Mouse (Mus musculus) frontal cortex, postnatal 36 days (tissue): ENCODE measurements at regions not wholly inside any gene's neighbourhood (a gene's known extent, or its start where the extent isn't known, plus 50 kb on each side); places are given as distances from the start of the nearest gene placed in this dataset.

Experiments used
- DNase-seq, 2 experiments: peaks; one replicate each; pipeline ENCODE4 v3.0.0; 2022; ENCODE audit warnings: low spot score in 2 of 2

DNA sequence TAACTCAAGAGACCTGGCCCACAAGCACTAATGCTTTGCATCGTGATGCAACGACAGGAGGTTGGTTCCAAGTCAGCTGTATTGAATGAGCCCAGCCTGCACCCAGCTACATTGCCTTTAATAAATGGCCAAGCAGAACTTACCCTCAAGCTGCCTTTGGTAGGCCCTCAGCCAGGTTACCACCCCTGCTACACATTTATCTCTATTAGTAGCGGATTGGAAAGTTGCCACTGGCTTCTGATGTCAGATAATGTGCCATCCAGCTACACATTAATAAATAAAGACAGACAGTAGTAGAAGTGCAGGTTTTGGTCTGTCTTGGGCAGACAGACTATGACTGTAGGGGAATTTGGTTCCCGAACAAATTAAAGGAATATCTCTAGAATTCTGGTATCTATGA, 82.0 kb upstream of the 4930583I09Rik start:
- DNase-seq = no peak

DNA sequence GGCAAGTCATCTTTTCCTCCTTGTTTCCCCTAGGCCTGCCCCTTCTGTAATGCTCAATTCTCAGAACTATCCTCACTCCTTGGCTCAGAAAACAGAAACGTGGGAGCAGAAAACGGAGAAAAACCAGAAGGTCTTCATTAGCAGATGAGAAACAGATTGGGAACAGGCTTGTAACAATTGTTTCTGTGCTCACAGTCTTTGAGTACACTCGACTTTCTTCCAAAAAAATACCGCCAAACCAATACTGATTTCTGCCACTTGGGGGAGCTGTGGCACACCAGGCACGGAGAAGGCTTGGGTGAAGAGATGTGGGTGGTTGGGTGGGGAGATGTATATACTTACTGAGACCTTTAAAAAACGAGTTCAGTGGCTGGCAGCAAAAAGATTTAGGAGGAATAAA, 80.8 kb upstream of the 4930583I09Rik start:
- no peak for DNase-seq

DNA sequence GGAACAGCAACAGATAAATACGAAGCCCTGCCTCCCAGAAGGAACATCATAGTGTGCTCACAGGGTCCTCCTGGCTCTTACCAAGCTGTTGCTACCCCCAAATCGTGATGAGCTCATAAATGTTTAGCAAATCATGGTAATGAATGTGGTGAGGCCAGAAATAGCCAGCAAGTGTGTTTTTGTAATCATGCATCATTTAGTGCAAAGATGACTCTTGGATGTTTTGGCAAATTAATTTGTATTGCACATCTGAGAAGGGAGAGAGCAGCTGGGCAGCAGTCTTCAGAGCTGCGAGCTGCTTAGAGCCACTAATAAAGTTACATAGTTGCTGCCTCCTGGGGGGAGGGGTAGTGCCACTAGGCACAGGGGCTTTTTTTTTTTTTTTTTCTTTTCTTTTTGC, 79.8 kb upstream of the 4930583I09Rik start:
- DNase-seq = no peak

DNA sequence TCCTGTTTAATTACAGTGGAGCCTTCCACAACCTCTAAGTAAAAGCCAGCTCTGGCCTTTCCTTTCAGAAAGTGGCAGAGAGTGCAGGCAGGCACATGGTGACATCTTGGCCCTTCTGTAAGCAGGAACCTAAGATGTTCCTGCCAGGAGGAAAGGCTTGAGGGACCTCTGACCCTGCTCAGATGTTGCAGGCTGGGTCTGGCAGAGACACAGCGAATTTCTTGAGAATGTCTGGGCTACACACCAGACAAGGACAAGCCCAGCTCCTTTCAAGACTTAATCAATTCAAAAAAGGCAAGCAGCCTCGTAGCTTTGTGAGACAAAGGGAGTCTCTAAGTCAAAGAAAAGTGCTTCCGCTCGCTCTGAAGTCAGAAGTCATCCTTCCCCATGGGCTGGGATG, 79.2 kb upstream of the 4930583I09Rik start:
- no peak for DNase-seq

DNA sequence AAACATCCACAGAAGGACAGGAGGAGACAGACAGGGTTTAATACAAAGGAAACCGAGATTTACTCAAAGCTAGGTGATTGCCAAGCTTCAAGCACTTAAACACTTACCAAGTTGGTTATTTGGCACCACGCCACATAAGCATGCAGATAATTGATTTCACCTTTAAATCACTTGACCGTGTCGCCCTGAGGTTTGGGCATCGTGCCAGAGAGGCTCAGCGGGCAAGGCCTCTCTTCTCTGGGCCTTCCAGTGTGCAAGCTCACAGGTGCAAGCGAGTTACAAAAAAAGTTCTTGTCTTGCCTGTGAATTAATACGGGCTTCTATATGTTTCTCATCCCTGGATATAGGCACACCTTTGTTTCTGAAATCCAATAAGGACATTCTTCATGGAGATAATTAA, 78.4 kb upstream of the 4930583I09Rik start:
- DNase-seq = no peak

DNA sequence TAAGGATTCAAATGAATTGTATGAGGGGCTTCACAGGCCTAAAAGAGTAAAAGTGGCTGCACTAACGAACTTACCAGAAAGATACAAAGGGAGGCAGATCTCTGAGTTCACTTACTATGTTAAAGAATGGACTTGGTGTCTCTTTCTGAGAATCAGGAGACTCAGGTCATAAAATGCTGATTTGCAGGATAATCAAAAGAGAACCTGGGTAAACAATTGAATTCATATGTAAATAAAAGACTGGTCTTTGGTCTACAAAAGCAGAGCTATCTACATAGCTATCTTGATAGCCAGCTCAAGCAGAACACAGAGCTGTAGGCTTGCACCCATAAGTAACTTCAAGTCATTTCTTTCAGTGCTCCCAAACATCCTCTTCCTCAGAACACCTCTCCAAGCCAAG, 72.8 kb upstream of the 4930583I09Rik start:
- no peak for DNase-seq

DNA sequence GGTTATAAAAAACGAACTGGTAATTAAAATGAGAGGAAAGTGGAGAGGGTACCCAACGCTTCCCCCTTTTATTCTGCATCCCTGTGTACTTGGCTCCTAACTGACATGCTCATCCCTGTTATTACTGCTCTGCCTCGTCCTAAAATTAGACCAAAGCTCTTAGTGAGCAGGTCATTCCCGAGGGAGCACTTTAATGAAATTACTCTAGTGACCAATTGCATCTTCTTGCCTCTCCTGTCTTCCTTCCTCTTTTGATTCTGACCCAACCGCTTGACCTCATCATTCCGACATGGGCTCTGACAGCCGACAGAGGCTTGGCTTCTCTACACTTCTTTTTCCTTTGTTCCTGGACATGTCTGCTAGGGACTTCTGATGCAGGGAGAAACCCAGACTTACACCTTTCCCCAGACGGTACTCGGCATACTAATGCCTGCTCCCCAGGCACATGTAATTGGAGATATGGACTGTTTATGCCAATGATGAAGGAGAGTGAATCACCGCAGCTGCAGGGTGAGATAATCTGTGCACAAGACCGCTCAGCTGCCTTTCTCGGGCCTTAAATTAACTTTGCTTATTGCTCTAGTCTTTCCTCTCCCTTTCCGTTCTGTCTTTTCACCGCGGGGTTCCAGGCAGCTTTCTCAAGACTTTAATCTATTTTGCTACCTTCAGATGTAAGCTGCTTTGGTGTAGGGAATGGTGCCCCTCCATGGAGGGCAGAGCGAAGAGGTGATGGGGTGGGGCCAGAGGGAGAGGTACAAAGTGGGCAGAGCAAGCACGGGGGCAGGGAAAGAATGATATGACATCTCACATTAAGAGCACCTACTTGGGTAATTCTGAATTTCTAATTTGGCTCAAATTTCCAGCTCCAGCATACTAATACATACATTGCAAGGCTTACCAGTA, 66.1 kb upstream of the 4930583I09Rik start:
- DNase-seq = no peak

DNA sequence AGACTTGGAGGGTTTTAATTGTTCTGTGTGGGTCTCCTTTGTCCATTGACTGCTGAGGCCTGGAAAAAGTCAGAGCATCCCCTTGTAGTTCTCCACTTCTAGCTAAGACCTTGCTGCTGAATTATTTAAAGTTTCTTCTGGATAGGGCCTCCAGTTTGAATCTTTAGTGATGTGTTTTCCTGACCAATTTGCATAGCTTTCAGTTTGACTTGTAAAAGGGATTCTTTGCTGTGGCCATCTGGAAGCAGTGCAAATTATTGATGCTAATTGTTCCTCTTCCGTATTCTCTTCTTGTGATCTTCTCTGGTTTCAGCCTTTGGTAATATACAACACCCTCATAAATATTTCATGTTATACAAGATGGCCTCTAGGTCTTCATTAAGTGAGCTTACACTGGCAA, 61.6 kb upstream of the 4930583I09Rik start:
- DNase-seq = no peak

DNA sequence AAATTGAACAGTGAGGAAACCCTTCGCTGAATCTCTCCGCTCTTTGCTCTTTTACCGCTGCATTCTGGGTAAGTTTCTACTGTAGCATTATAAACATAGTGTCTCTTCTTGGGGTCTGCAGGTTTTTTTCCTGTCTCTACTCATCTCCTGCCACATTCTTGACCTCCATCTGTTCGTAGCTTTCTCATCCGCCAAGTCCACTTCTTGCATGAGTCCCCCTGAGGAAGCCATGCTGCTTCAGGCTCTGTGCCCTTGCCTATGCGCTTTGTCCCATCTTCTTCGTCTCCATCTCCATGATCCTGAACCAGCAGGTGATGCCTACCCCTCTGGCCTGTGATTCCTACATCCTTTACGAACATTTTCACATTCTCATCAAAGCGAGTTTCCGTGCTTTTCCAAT, 60.0 kb upstream of the 4930583I09Rik start:
- DNase-seq = no peak

DNA sequence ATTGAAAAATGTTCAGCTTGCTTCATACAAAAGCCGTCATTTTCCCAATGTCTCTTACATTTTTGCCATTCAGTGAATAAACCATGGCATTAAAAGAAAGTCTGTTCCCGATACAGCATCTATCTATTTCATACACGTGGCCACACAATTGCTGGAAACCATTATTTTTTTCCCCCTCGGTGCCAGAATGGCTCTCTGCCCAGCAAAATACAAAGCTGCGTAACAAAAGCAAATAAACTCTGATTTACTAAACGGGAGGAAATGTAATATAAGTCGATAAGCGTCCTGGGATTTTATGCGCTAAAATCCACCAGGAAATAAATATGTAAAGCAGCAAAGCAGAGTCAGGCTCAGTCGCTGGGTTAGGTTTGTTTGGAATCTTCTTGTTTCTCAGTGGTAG, 59.6 kb upstream of the 4930583I09Rik start:
- DNase-seq = no peak

DNA sequence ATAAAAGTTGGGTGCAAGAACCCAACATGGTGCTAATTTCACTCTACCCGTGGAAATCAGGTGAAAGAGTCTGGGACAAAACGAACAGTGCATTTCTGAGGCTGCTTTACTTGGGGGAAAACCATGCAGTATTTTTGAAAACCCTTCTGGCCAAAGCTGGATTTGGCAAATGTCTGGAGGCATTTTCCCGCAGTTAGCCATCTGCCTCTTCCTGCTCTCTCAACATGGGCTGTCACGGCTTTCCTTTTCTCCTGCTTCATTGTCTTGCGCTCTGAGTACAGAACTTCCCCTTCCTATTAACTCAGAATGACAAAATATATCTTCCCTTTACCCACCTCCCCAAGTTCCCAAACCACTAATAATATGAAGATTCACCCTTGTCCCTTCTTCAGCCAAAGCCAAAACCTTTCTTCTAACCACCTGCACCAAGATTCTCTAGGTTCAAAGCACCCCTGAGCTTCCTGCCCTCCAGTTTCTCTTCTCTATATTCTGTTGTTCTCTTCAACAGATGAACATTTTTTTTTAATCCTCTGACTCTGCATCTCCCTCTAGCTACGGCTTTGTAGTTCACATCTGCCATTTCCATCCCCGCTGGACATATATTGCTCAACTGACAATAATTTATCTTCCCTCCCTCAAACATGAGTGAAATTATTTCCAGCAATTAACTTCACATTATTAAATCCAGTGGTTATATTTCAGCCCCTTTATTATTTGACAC, 57.5 kb upstream of the 4930583I09Rik start:
- no peak for DNase-seq
